Mouse (Mus musculus): ENCODE results near the gene Fkbp15.

DNA sequence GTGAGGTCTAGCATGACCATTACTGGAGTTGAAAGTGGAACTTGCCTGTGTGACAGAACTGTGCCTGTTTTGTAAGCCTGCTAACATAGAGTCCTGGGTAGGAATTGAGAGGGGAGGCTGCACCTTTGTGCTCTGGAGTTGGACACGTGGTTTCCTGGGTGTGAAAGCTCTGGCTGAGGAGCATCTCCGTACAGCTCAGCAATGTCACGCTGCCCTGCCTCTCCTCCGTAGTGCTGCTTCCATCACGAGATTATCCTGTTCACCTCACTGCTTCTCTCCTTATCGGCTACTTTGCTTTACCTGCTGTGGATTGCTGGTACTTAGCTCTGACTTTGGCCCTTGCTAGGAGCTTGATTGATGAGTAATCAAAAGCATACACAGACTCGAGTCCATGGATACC is 23.4 kb upstream of the Fkbp15 start:
- TF ChIP-seq CTCF (IDR thresholded peaks at IDR 0.05; ENCODE audit: low read depth, low read length) (no peak), POLR2A (IDR thresholded peaks at IDR 0.05; ENCODE audit: extremely low read depth, insufficient read depth, low read length) (no peak)
